Mouse (Mus musculus): Measurements from ENCODE around the gene Zfp277. TPM values are rescaled to one million over a fixed set of nuclear protein-coding genes. Genes with fewer than 3 reads are reported as not detected.

Zfp277 gene
- polyA plus RNA-seq, 1 experiment from 2014 or later, result 33.7 TPM

DNA sequence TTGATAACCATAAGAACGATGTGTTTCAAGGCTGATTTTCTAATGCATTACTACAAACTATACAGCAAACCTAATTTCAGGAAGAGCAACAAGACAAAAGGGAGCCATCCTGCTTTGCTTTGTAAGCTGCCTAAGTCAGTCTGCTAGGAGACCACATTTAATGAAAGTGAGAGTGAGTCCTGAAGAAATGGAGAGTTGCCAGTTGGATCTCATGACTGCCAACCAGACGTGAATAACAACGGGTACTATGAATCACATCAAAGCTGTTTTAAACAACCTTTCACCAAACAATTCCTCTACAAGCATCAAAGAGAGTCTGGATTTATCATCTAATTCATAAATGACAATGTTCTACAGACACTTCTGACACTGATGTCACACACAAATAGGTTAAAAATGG is 11.6 kb downstream of the Zfp277 start:
- Histone ChIP-seq H3K27ac (replicated peaks) (no peak overlapping the region), H3K4me3 (replicated peaks) (no peak overlapping the region), H3K36me3 (no peaks in the 10 kb centered on the region), H3K4me2 (replicated peaks) (no peak overlapping the region), H3K9me3 (replicated peaks) (no peaks in the 10 kb centered on the region), H3K9ac (no peak overlapping the region), H3K4me1 (peaks cover 15% of the 10 kb centered on the region), H3K27me3 (no peaks in the 10 kb centered on the region)
- ATAC-seq (ENCODE audit: insufficient number of reproducible peaks, low FRiP score, low TSS enrichment, low read depth), result no peak
- 44% methylated on average over 3 of the region's 3 CpGs for WGBS

GRCm38 (mm10) chr12:40431075-40431474 is 14.6 kb downstream of the Zfp277 start:
- no peak for ATAC-seq (ENCODE audit: insufficient number of reproducible peaks, low FRiP score, low TSS enrichment, low read depth)
- Histone ChIP-seq H3K9me3 (replicated peaks) (no peaks in the 10 kb centered on the region), H3K36me3 (no peaks in the 10 kb centered on the region), H3K27ac (replicated peaks) (no peak overlapping the region), H3K9ac (no peak overlapping the region), H3K4me3 (replicated peaks) (no peak overlapping the region), H3K4me1 (peaks cover 15% of the 10 kb centered on the region), H3K4me2 (replicated peaks) (no peak overlapping the region), H3K27me3 (no peaks in the 10 kb centered on the region)
- 69% methylated on average over 5 of the region's 5 CpGs for WGBS

DNA sequence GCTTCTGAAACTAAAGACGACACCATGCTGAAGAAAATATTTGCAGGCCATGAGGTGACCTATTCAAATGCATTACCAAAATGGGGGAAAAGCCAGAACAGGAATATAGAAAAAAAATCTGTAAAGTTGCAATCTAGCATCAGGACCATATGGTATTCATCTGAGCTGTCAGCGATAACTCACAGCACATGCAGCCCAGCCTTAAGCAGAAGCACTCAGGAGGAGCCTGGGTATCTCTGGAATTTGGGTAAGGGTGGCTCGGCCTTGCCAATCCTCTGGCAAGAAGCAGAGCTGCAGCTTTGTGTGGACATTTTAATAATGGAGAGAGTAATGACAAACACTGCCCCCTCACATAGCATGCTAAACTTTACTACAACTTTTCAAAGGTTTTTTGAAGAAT is 15.7 kb downstream of the Zfp277 start:
- Histone ChIP-seq H3K36me3 (no peaks in the 10 kb centered on the region; the same call in 1 of the 2 replicates), H3K9me3 (replicated peaks) (no peaks in the 10 kb centered on the region), H3K27ac (replicated peaks) (no peak overlapping the region), H3K27me3 (no peaks in the 10 kb centered on the region), H3K4me3 (replicated peaks) (no peak overlapping the region), H3K4me2 (replicated peaks) (no peak overlapping the region), H3K4me1 (peaks cover 15% of the 10 kb centered on the region), H3K9ac (no peak overlapping the region)
- no peak for ATAC-seq (ENCODE audit: insufficient number of reproducible peaks, low FRiP score, low TSS enrichment, low read depth)
- WGBS, result 26% methylated on average over 3 of the region's 3 CpGs

GRCm38 (mm10) chr12:40427606-40428005 is 18.1 kb downstream of the Zfp277 start:
- peaks cover 15% of the 10 kb centered on the region for H3K4me1 ChIP-seq
- no peak overlapping the region for H3K4me2 ChIP-seq (replicated peaks)
- H3K9me3 ChIP-seq (replicated peaks), result no peaks in the 10 kb centered on the region
- ATAC-seq (ENCODE audit: insufficient number of reproducible peaks, low FRiP score, low TSS enrichment, low read depth), result no peak
- H3K27me3 ChIP-seq, result no peaks in the 10 kb centered on the region
- no peak overlapping the region for H3K4me3 ChIP-seq (replicated peaks)
- no peak overlapping the region for H3K9ac ChIP-seq
- no peaks in the 10 kb centered on the region; the same call in 1 of the 2 replicates for H3K36me3 ChIP-seq
- no peak overlapping the region for H3K27ac ChIP-seq (replicated peaks)
- WGBS, result 86% methylated on average over 10 of the region's 10 CpGs

GRCm38 (mm10) chr12:40424991-40425390 is 20.7 kb downstream of the Zfp277 start:
- Histone ChIP-seq H3K4me3 (replicated peaks) (no peak overlapping the region), H3K36me3 (no peaks in the 10 kb centered on the region; the same call in 1 of the 2 replicates), H3K9me3 (replicated peaks) (no peaks in the 10 kb centered on the region), H3K9ac (no peak overlapping the region), H3K4me1 (peaks cover 3% of the 10 kb centered on the region), H3K27me3 (no peaks in the 10 kb centered on the region), H3K4me2 (replicated peaks) (no peak overlapping the region), H3K27ac (replicated peaks) (no peak overlapping the region)
- no peak for ATAC-seq (ENCODE audit: insufficient number of reproducible peaks, low FRiP score, low TSS enrichment, low read depth)
- 82% methylated on average over 1 of the region's 1 CpGs for WGBS

GRCm38 (mm10) chr12:40417257-40417656 is 28.4 kb downstream of the Zfp277 start:
- ATAC-seq (ENCODE audit: insufficient number of reproducible peaks, low FRiP score, low TSS enrichment, low read depth), result no peak
- H3K4me1 ChIP-seq, result no peaks in the 10 kb centered on the region
- H3K9ac ChIP-seq, result no peak overlapping the region
- no peaks in the 10 kb centered on the region for H3K27me3 ChIP-seq
- H3K9me3 ChIP-seq (replicated peaks), result no peaks in the 10 kb centered on the region
- no peak overlapping the region for H3K27ac ChIP-seq (replicated peaks)
- no peaks in the 10 kb centered on the region for H3K36me3 ChIP-seq
- WGBS, result 91% methylated on average over 4 of the region's 4 CpGs
- H3K4me3 ChIP-seq (replicated peaks), result no peak overlapping the region
- no peak overlapping the region for H3K4me2 ChIP-seq (replicated peaks)

GRCm38 (mm10) chr12:40415312-40415925 is 30.3 kb downstream of the Zfp277 start:
- 82% methylated on average over 8 of the region's 8 CpGs for WGBS
- Histone ChIP-seq H3K4me1 (no peaks in the 10 kb centered on the region), H3K9me3 (replicated peaks) (no peaks in the 10 kb centered on the region), H3K4me3 (replicated peaks) (no peak overlapping the region), H3K36me3 (no peaks in the 10 kb centered on the region), H3K9ac (no peak overlapping the region), H3K27me3 (no peaks in the 10 kb centered on the region), H3K4me2 (replicated peaks) (no peak overlapping the region), H3K27ac (replicated peaks) (no peak overlapping the region)
- ATAC-seq (ENCODE audit: insufficient number of reproducible peaks, low FRiP score, low TSS enrichment, low read depth), result no peak

DNA sequence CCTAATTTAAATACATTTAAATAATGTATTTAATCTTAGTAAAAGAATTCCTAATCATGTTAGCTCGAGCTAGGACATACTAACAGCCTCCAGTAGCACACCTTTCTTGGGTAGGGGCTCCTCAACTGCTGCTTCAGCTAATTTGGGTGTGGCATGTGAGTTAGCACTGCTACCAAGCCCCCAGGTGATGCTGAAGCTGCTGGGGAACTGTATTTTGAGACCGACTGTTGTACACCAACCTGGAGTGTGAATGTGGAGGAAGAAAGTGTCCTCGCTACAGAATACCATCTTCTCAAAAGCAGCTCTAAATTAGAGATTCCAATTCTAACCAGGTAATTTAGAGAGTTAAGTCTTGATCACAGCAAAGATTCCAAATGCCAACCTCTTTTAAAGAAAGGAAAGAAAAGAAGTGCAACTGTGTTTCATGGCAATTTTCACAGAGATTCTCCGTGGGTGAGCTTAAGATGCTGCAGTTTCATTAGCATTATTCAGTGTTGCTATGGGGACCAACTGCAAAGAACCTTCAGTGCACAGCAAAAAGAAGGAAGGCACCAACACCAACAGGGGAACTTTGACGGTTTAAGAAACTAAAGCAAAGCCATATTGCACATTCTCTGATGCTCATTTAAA is 30.9 kb downstream of the Zfp277 start:
- Histone ChIP-seq H3K9ac (no peak overlapping the region), H3K27ac (replicated peaks) (no peak overlapping the region), H3K4me3 (replicated peaks) (no peak overlapping the region), H3K36me3 (no peaks in the 10 kb centered on the region; the same call in 1 of the 2 replicates), H3K9me3 (replicated peaks) (no peaks in the 10 kb centered on the region), H3K27me3 (no peaks in the 10 kb centered on the region), H3K4me2 (replicated peaks) (no peak overlapping the region), H3K4me1 (no peaks in the 10 kb centered on the region)
- ATAC-seq (ENCODE audit: insufficient number of reproducible peaks, low FRiP score, low TSS enrichment, low read depth), result no peak
- 56% methylated on average over 5 of the region's 5 CpGs for WGBS

DNA sequence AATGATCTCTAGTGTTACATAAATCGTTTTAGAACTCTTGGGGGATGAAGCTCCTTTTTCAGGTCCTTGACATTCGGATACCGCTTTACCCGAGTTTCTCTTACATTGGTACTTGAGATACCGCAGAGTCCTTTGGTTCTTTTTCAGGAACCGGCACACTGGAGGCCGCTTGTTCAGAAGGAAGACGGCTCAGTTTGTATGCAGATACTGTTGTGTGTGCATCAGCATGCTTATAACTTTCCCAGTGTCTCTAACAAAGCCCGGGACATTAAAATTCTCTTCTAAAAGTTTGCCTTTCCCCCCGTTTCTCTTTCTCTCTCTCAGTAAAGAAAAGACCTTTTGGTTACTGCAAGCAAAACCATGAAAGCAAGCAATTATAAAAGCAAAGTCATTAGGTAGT is 45.9 kb downstream of the Zfp277 start:
- no peak for ATAC-seq (ENCODE audit: insufficient number of reproducible peaks, low FRiP score, low TSS enrichment, low read depth)
- no peak overlapping the region for H3K9ac ChIP-seq
- no peak overlapping the region for H3K27ac ChIP-seq (replicated peaks)
- no peaks in the 10 kb centered on the region for H3K27me3 ChIP-seq
- WGBS, result 87% methylated on average over 10 of the region's 10 CpGs
- H3K4me3 ChIP-seq (replicated peaks), result no peak overlapping the region
- no peaks in the 10 kb centered on the region for H3K36me3 ChIP-seq
- H3K4me1 ChIP-seq, result no peaks in the 10 kb centered on the region
- H3K4me2 ChIP-seq (replicated peaks), result no peak overlapping the region
- H3K9me3 ChIP-seq (replicated peaks), result no peaks in the 10 kb centered on the region

DNA sequence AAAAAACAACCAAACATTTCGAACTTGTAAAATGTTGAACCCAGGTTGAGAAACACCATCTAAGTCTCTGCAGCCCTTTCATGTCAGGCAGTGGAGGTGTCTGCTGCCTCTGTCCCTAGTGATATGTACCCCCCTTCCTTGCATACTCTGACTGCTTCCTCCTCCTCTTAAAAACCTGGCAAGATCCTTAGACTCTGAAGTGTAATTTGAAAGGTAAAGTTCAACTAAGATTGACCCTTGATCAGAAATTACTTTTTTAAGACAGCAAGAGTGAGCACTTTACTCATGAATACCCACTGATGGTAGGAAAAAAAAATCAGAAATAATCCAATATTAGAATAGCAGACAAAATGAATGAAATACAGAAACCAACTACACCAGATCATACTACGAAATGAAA is 46.3 kb downstream of the Zfp277 start:
- no peak for ATAC-seq (ENCODE audit: insufficient number of reproducible peaks, low FRiP score, low TSS enrichment, low read depth)
- WGBS, result 96% methylated on average over 2 of the region's 2 CpGs
- H3K4me2 ChIP-seq (replicated peaks), result no peak overlapping the region
- no peak overlapping the region for H3K27ac ChIP-seq (replicated peaks)
- H3K9ac ChIP-seq, result no peak overlapping the region
- no peaks in the 10 kb centered on the region for H3K4me1 ChIP-seq
- H3K36me3 ChIP-seq, result no peaks in the 10 kb centered on the region
- no peaks in the 10 kb centered on the region for H3K27me3 ChIP-seq
- no peak overlapping the region for H3K4me3 ChIP-seq (replicated peaks)
- no peaks in the 10 kb centered on the region for H3K9me3 ChIP-seq (replicated peaks)

DNA sequence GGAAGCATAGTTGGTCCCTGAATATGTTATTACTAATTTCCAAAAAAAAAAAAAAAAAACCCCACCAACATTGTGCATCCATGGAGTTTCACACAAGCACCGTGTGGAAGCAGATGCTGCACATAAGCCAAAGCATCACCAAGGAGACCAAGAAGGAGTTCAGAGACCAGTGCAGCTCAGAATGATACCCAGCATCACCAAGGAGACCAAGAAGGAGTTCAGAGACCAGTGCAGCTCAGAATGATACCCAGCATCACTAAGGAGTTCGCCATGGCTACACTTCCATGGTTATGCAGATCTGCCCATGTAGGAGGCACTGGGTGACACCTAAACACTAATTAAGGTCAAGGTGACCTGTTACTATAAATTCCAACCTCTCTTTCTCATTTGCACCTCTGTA is 46.8 kb downstream of the Zfp277 start:
- no peaks in the 10 kb centered on the region for H3K9me3 ChIP-seq (replicated peaks)
- no peak overlapping the region for H3K9ac ChIP-seq
- no peak for ATAC-seq (ENCODE audit: insufficient number of reproducible peaks, low FRiP score, low TSS enrichment, low read depth)
- no peak overlapping the region for H3K27ac ChIP-seq (replicated peaks)
- no peaks in the 10 kb centered on the region for H3K4me1 ChIP-seq
- H3K4me3 ChIP-seq (replicated peaks), result no peak overlapping the region
- no peaks in the 10 kb centered on the region for H3K36me3 ChIP-seq
- no peaks in the 10 kb centered on the region for H3K27me3 ChIP-seq
- H3K4me2 ChIP-seq (replicated peaks), result no peak overlapping the region
- WGBS, result 95% methylated on average over 2 of the region's 2 CpGs

GRCm38 (mm10) chr12:40392869-40393268 is 52.8 kb downstream of the Zfp277 start:
- Histone ChIP-seq H3K9ac (no peak overlapping the region), H3K9me3 (replicated peaks) (no peaks in the 10 kb centered on the region), H3K27me3 (no peaks in the 10 kb centered on the region), H3K27ac (replicated peaks) (no peak overlapping the region), H3K4me2 (replicated peaks) (no peak overlapping the region), H3K36me3 (no peaks in the 10 kb centered on the region), H3K4me3 (replicated peaks) (no peak overlapping the region), H3K4me1 (0 out of 2 replicates have a peak, but pooled peaks cover 2% of the 10 kb centered on the region)
- no peak for ATAC-seq (ENCODE audit: insufficient number of reproducible peaks, low FRiP score, low TSS enrichment, low read depth)
- 76% methylated on average over 3 of the region's 3 CpGs for WGBS

Data from embryonic facial prominence, embryonic 15.5 days (tissue).